Mouse (Mus musculus) MEL (cell line): Measurements from ENCODE around the gene Prcd. TPM values are rescaled to one million over a fixed set of nuclear protein-coding genes. Genes with fewer than 3 reads are reported as not detected.
A peak's percentile ranks its signal among the peaks of the same experiment; 100 is the strongest.

Experiments used
- DNase-seq: peaks from one replicate; pipeline ENCODE4 v3.0.0; 2011; ENCODE audit warnings: low read depth, low spot score
- H3K27ac ChIP-seq: 2 replicates; pipeline ENCODE4 v1.5.1; 2012; ENCODE audit warnings: low read depth, mild to moderate bottlenecking, control low read depth, low read length, moderate library complexity; ENCODE audit not compliant: control insufficient read depth
- H3K27me3 ChIP-seq, 2 experiments: fragments of 150-350 bp in 1 of 2; sonication (generic) in 1 of 2; 2 replicates each; pipeline ENCODE4 v1.6.1; 2012; ENCODE audit warnings: low read length in 2 of 2, mild to moderate bottlenecking in 2 of 2, improper control_type of control experiment in 1 of 2, moderate library complexity in 1 of 2; ENCODE audit not compliant: insufficient read depth in 2 of 2, control insufficient read depth in 1 of 2
- H3K36me3 ChIP-seq, 2 experiments: 2 replicates each; pipeline ENCODE4 v1.6.1; 2012 to 2014; ENCODE audit warnings: low read length in 2 of 2, improper control_type of control experiment in 1 of 2, inconsistent platforms in 1 of 2, mild to moderate bottlenecking in 1 of 2; ENCODE audit not compliant: insufficient read depth in 2 of 2, control insufficient read depth in 1 of 2
- H3K4me1 ChIP-seq, 2 experiments: fragments of 150-350 bp in 1 of 2; sonication (generic) in 1 of 2; 2 replicates each; pipeline ENCODE4 v1.6.1; 2012; ENCODE audit warnings: low read length in 2 of 2, improper control_type of control experiment in 1 of 2, mild to moderate bottlenecking in 1 of 2; ENCODE audit not compliant: insufficient read depth in 2 of 2, control insufficient read depth in 1 of 2
- H3K4me3 ChIP-seq, 2 experiments: fragments of 150-350 bp in 1 of 2; sonication (generic) in 1 of 2; 2 replicates each; pipeline ENCODE4 v1.5.1; 2012; ENCODE audit warnings: low read depth in 2 of 2, low read length in 2 of 2, mild to moderate bottlenecking in 2 of 2, moderate library complexity in 2 of 2, control low read depth in 1 of 2, improper control_type of control experiment in 1 of 2; ENCODE audit not compliant: control insufficient read depth in 1 of 2, insufficient read depth in 1 of 2
- H3K79me2 ChIP-seq: 2 replicates; pipeline ENCODE4 v1.6.1; 2012; ENCODE audit warnings: mild to moderate bottlenecking, low read length, moderate library complexity; ENCODE audit not compliant: control insufficient read depth, poor library complexity, insufficient read depth
- H3K9ac ChIP-seq: 2 replicates; pipeline ENCODE4 v1.6.1; 2012; ENCODE audit warnings: low read depth, mild to moderate bottlenecking, control low read depth, low read length, moderate library complexity; ENCODE audit not compliant: control insufficient read depth, poor library complexity, severe bottlenecking
- H3K9me3 ChIP-seq: fragments of 150-350 bp; sonication (generic); replicated peaks from 2 replicates; pipeline ENCODE4 v1.6.1; 2012; ENCODE audit warnings: mild to moderate bottlenecking, low read length, improper control_type of control experiment, moderate library complexity; ENCODE audit not compliant: insufficient read depth
- BHLHE40 ChIP-seq: IDR thresholded peaks from 2 replicates; pipeline ENCODE4 v1.6.1; 2012; ENCODE audit warnings: low read depth, mild to moderate bottlenecking, inconsistent platforms, low read length, improper control_type of control experiment, borderline replicate concordance
- CHD1 ChIP-seq: IDR thresholded peaks from 2 replicates; pipeline ENCODE4 v1.6.1; 2012; ENCODE audit warnings: low read depth, mild to moderate bottlenecking, inconsistent platforms, low read length, improper control_type of control experiment
- CHD2 ChIP-seq: IDR thresholded peaks from 2 replicates; pipeline ENCODE4 v1.6.1; 2011; ENCODE audit warnings: low read length, improper control_type of control experiment
- CTCF ChIP-seq, 3 experiments: IDR thresholded peaks in 2 of 3; conservative IDR thresholded peaks in 1 of 3; 2 replicates each; pipeline ENCODE4 v1.5.1; 2011 to 2012; ENCODE audit warnings: low read length in 3 of 3, low read depth in 2 of 3, mild to moderate bottlenecking in 2 of 3, improper control_type of control experiment in 1 of 3, inconsistent platforms in 1 of 3, mixed read lengths in 1 of 3, moderate library complexity in 1 of 3; ENCODE audit not compliant: control insufficient read depth in 1 of 3, insufficient read depth in 1 of 3, poor library complexity in 1 of 3, severe bottlenecking in 1 of 3
- E2F4 ChIP-seq: IDR thresholded peaks from 2 replicates; pipeline ENCODE4 v1.6.1; 2011; ENCODE audit warnings: low read depth, low read length, improper control_type of control experiment, borderline replicate concordance
- ELF1 ChIP-seq: IDR thresholded peaks from 2 replicates; pipeline ENCODE4 v1.6.1; 2014; ENCODE audit warnings: low read depth, mild to moderate bottlenecking, inconsistent platforms, low read length, improper control_type of control experiment, moderate library complexity
- EP300 ChIP-seq, 2 experiments: IDR thresholded peaks; 2 replicates each; pipeline ENCODE4 v1.6.1; 2011; ENCODE audit warnings: improper control_type of control experiment in 2 of 2, low read length in 2 of 2, low read depth in 1 of 2, mild to moderate bottlenecking in 1 of 2
- ETS1 ChIP-seq: IDR thresholded peaks from 2 replicates; pipeline ENCODE4 v1.6.1; 2012; ENCODE audit warnings: low read depth, mild to moderate bottlenecking, inconsistent platforms, low read length, improper control_type of control experiment, moderate library complexity
- GABPA ChIP-seq: IDR thresholded peaks from 2 replicates; pipeline ENCODE4 v1.6.1; 2012; ENCODE audit warnings: low read depth, mild to moderate bottlenecking, inconsistent platforms, low read length, improper control_type of control experiment, moderate library complexity
- GATA1 ChIP-seq: IDR thresholded peaks from 2 replicates; pipeline ENCODE4 v1.6.1; 2011; ENCODE audit warnings: low read depth, low read length, improper control_type of control experiment
- HCFC1 ChIP-seq: IDR thresholded peaks from 2 replicates; pipeline ENCODE4 v1.6.1; 2012; ENCODE audit warnings: low read depth, mild to moderate bottlenecking, inconsistent platforms, low read length, improper control_type of control experiment, moderate library complexity
- JUND ChIP-seq: IDR thresholded peaks from 2 replicates; pipeline ENCODE4 v1.6.1; 2011; ENCODE audit warnings: low read depth, mild to moderate bottlenecking, improper control_type of control experiment, low read length
- MAFK ChIP-seq: IDR thresholded peaks from 2 replicates; pipeline ENCODE4 v1.6.1; 2011; ENCODE audit warnings: low read depth, mild to moderate bottlenecking, low read length, improper control_type of control experiment, borderline replicate concordance
- MAX ChIP-seq: IDR thresholded peaks from 2 replicates; pipeline ENCODE4 v1.6.1; 2011; ENCODE audit warnings: low read length, improper control_type of control experiment
- MAZ ChIP-seq: IDR thresholded peaks from 2 replicates; pipeline ENCODE4 v1.6.1; 2012; ENCODE audit warnings: low read depth, mild to moderate bottlenecking, inconsistent platforms, low read length, improper control_type of control experiment
- MXI1 ChIP-seq: IDR thresholded peaks from 2 replicates; pipeline ENCODE4 v1.6.1; 2011; ENCODE audit warnings: mild to moderate bottlenecking, low read depth, low read length, improper control_type of control experiment
- MYB ChIP-seq: IDR thresholded peaks from 2 replicates; pipeline ENCODE4 v1.6.1; 2011; ENCODE audit warnings: mild to moderate bottlenecking, low read depth, low read length, improper control_type of control experiment
- MYC ChIP-seq: IDR thresholded peaks from 2 replicates; pipeline ENCODE4 v1.6.1; 2011; ENCODE audit warnings: low read depth, mild to moderate bottlenecking, low read length, improper control_type of control experiment, moderate library complexity
- NELFE ChIP-seq: IDR thresholded peaks from 2 replicates; pipeline ENCODE4 v1.6.1; 2011; ENCODE audit warnings: low read depth, low read length, improper control_type of control experiment
- NRF1 ChIP-seq: IDR thresholded peaks from 2 replicates; pipeline ENCODE4 v1.6.1; 2014; ENCODE audit warnings: low read depth, mild to moderate bottlenecking, inconsistent platforms, low read length, improper control_type of control experiment, moderate library complexity; ENCODE audit not compliant: poor library complexity, insufficient read depth, severe bottlenecking
- POLR2A ChIP-seq, 2 experiments: IDR thresholded peaks; 2 replicates each; pipeline ENCODE4 v1.6.1; 2011 to 2012; ENCODE audit warnings: low read length in 2 of 2, mild to moderate bottlenecking in 2 of 2, control low read depth in 1 of 2, improper control_type of control experiment in 1 of 2, low read depth in 1 of 2, moderate library complexity in 1 of 2; ENCODE audit not compliant: control insufficient read depth in 1 of 2, insufficient read depth in 1 of 2, poor library complexity in 1 of 2
- POLR2AphosphoS2 ChIP-seq: IDR thresholded peaks from 2 replicates; pipeline ENCODE4 v1.6.1; 2011; ENCODE audit warnings: low read length, improper control_type of control experiment
- POLR2AphosphoS5 ChIP-seq: IDR thresholded peaks from 2 replicates; pipeline ENCODE4 v1.6.1; 2012; ENCODE audit warnings: low read depth, borderline replicate concordance, mild to moderate bottlenecking, inconsistent platforms, low read length, moderate library complexity, mixed read lengths
- RAD21 ChIP-seq: IDR thresholded peaks from 2 replicates; pipeline ENCODE4 v1.6.1; 2011; ENCODE audit warnings: mild to moderate bottlenecking, low read depth, low read length, improper control_type of control experiment
- RCOR1 ChIP-seq: IDR thresholded peaks from 2 replicates; pipeline ENCODE4 v1.6.1; 2012; ENCODE audit warnings: low read depth, mild to moderate bottlenecking, inconsistent platforms, low read length, improper control_type of control experiment
- SIN3A ChIP-seq: IDR thresholded peaks from 2 replicates; pipeline ENCODE4 v1.6.1; 2012; ENCODE audit warnings: low read length, improper control_type of control experiment, inconsistent platforms
- SMC3 ChIP-seq: IDR thresholded peaks from 2 replicates; pipeline ENCODE4 v1.6.1; 2011; ENCODE audit warnings: low read depth, low read length, improper control_type of control experiment
- TAL1 ChIP-seq: IDR thresholded peaks from 2 replicates; pipeline ENCODE4 v1.6.1; 2012; ENCODE audit warnings: mild to moderate bottlenecking, inconsistent platforms, low read length, moderate library complexity, mixed read lengths
- TBP ChIP-seq: IDR thresholded peaks from 2 replicates; pipeline ENCODE4 v1.8.0; 2011; ENCODE audit warnings: low read depth, low read length, improper control_type of control experiment
- TCF12 ChIP-seq: IDR thresholded peaks from 2 replicates; pipeline ENCODE4 v1.6.1; 2014; ENCODE audit warnings: low read depth, mild to moderate bottlenecking, inconsistent platforms, low read length, improper control_type of control experiment, moderate library complexity
- USF1 ChIP-seq: IDR thresholded peaks from 2 replicates; pipeline ENCODE4 v1.6.1; 2014; ENCODE audit warnings: low read depth, mild to moderate bottlenecking, inconsistent platforms, low read length, improper control_type of control experiment, moderate library complexity
- USF2 ChIP-seq, 2 experiments: IDR thresholded peaks; 2 replicates each; pipeline ENCODE4 v1.6.1; 2011 to 2012; ENCODE audit warnings: improper control_type of control experiment in 2 of 2, low read length in 2 of 2, borderline replicate concordance in 1 of 2, inconsistent platforms in 1 of 2, low read depth in 1 of 2, mild to moderate bottlenecking in 1 of 2; ENCODE audit not compliant: insufficient read depth in 1 of 2
- ZKSCAN1 ChIP-seq: IDR thresholded peaks from 2 replicates; pipeline ENCODE4 v1.6.1; 2012; ENCODE audit warnings: low read depth, mild to moderate bottlenecking, inconsistent platforms, low read length, improper control_type of control experiment, moderate library complexity
- ZMIZ1 ChIP-seq: IDR thresholded peaks from 2 replicates; pipeline ENCODE4 v1.6.1; 2012; ENCODE audit warnings: low read depth, mild to moderate bottlenecking, inconsistent platforms, low read length, improper control_type of control experiment, moderate library complexity
- ZNF384 ChIP-seq: IDR thresholded peaks from 2 replicates; pipeline ENCODE4 v1.6.1; 2012; ENCODE audit warnings: low read depth, mild to moderate bottlenecking, inconsistent platforms, low read length, improper control_type of control experiment
- polyA plus RNA-seq, 2 experiments: library from polyadenylated mRNA; stranded (reverse) in 1 of 2; unstranded in 1 of 2; fragments of >175 nt in 1 of 2; fragments of >200 nt in 1 of 2; gene quantifications; 2 replicates each; pipeline versions ENCODE4 v1.2.1 to v1.2.4; 2012; ENCODE audit warnings: low replicate concordance in 2 of 2, low read depth in 1 of 2; ENCODE audit not compliant: insufficient read length in 2 of 2, insufficient read depth in 1 of 2, missing spikeins in 1 of 2
- total RNA-seq: library from RNA; depleted of rRNA; stranded (reverse); fragments of 300-350 nt; gene quantifications from 2 replicates; pipeline ENCODE4 v1.2.3, GENCODE M21; 2012

Prcd gene
- total and polyA plus RNA-seq, 3 experiments = 44.4 to 72.2 TPM; not detected in 1

GRCm38 (mm10) chr11:116615735-116616437 lies 37.4 kb upstream of the Prcd start:
- Histone ChIP-seq H3K27ac (peak overlapping the region; percentile 83), H3K4me1 (peaks cover 21 to 45% of the 10 kb centered on the region in 2 experiments), H3K27me3 (no peaks in the 10 kb centered on the region), H3K4me3 (peak overlapping the region; percentile 45 to 46), H3K9ac (peak overlapping the region; percentile 61), H3K36me3 (peaks cover 0 to 30% of the 10 kb centered on the region in 2 experiments; a peak in 2 of 4 replicates), H3K79me2 (no peaks in the 10 kb centered on the region; the same call in 1 of the 2 replicates), H3K9me3 (no peaks in the 10 kb centered on the region)
- DNase-seq = peak; percentile 92
- peak; percentile 53; the same call in 1 of the 2 replicates for TF ChIP-seq MAX
- TF ChIP-seq POLR2AphosphoS2 = peak; percentile 54; the same call in 1 of the 2 replicates
- peak; percentile 63 for TF ChIP-seq MXI1
- TF ChIP-seq ELF1 = peak; percentile 55
- TF ChIP-seq JUND = no peak
- peak; percentile 78 for TF ChIP-seq SIN3A
- TF ChIP-seq CHD1 = peak; percentile 64; the same call in 1 of the 2 replicates
- TF ChIP-seq EP300 (IDR thresholded peaks at IDR 0.05; ENCODE audit: low read depth in 1 of 2, low read length in 2 of 2) = peak; percentile 91 to 95
- 0 out of 2 replicates have a peak, but pooled peaks have one; percentile 32 for TF ChIP-seq TBP
- TF ChIP-seq ZNF384 = peak; percentile 99
- peak; percentile 41; the same call in 1 of the 2 replicates for TF ChIP-seq BHLHE40
- TF ChIP-seq TCF12 = peak; percentile 90
- peak; percentile 88 for TF ChIP-seq ETS1
- TF ChIP-seq RAD21 = no peak
- peak in 2 of 3 experiments; percentile 24 to 49; a peak in 4 of 6 replicates for TF ChIP-seq CTCF (IDR thresholded peaks at IDR 0.05 in 2 of 3, conservative IDR thresholded peaks at IDR 0.05 in 1 of 3; ENCODE audit: control insufficient read depth in 1 of 3, insufficient read depth in 1 of 3, low read depth in 2 of 3, low read length in 3 of 3, poor library complexity in 1 of 3, severe bottlenecking in 1 of 3)
- peak; percentile 85 for TF ChIP-seq RCOR1
- TF ChIP-seq NRF1 = no peak
- TF ChIP-seq CHD2 = no peak; the same call in 1 of the 2 replicates
- no peak for TF ChIP-seq USF2 (IDR thresholded peaks at IDR 0.05; ENCODE audit: borderline replicate concordance in 1 of 2, insufficient read depth in 1 of 2, low read depth in 1 of 2, low read length in 2 of 2)
- TF ChIP-seq GABPA = no peak
- 0 out of 2 replicates have a peak, but pooled peaks have one; percentile 36 for TF ChIP-seq MYB
- TF ChIP-seq ZKSCAN1 = peak; percentile 33; the same call in 1 of the 2 replicates
- TF ChIP-seq MAFK = 0 out of 2 replicates have a peak, but pooled peaks have one; percentile 20
- peak; percentile 88 for TF ChIP-seq E2F4
- peak; percentile 86 for TF ChIP-seq MAZ
- TF ChIP-seq HCFC1 = peak; percentile 59
- TF ChIP-seq POLR2AphosphoS5 = no peak
- peak; percentile 52 for TF ChIP-seq NELFE
- peak in 1 of 2 experiments; percentile 50; a peak in 1 of 4 replicates for TF ChIP-seq POLR2A (IDR thresholded peaks at IDR 0.05; ENCODE audit: control insufficient read depth in 1 of 2, insufficient read depth in 1 of 2, low read depth in 1 of 2, low read length in 2 of 2, poor library complexity in 1 of 2)
- no peak for TF ChIP-seq SMC3
- TF ChIP-seq TAL1 = peak; percentile 86
- TF ChIP-seq GATA1 = peak; percentile 78
- TF ChIP-seq USF1 = 0 out of 2 replicates have a peak, but pooled peaks have one; percentile 32
- peak; percentile 51; the same call in 1 of the 2 replicates for TF ChIP-seq MYC
- peak; percentile 69; the same call in 1 of the 2 replicates for TF ChIP-seq ZMIZ1
